Mouse (Mus musculus) forebrain, embryonic 14.5 days (tissue): ENCODE results near the gene Kif2c. TPM values are rescaled to one million over a fixed set of nuclear protein-coding genes. Genes with fewer than 3 reads are reported as not detected.

Experiments used
- ATAC-seq: fragments of 200-750 bp; cut with Nextera tagmentation; 2 replicates; pipeline ENCODE4 v1.8.0; 2017; ENCODE audit warnings: mild to moderate bottlenecking, moderate library complexity
- DNase-seq: peaks from one replicate; pipeline ENCODE4 v3.0.0-alpha.2; 2015; ENCODE audit warnings: low spot score
- H3K27ac ChIP-seq: fragments of 300-500 bp; sonication (generic); 2 replicates; pipeline ENCODE4 v1.5.1; 2014; ENCODE audit warnings: low read depth, mild to moderate bottlenecking, control low read depth, low read length, moderate library complexity
- H3K27me3 ChIP-seq: fragments of 300-500 bp; sonication (generic); replicated peaks from 2 replicates; pipeline ENCODE4 v1.6.1; 2014; ENCODE audit warnings: low read length, control low read depth, mixed read lengths; ENCODE audit not compliant: control insufficient read depth, insufficient read depth
- H3K36me3 ChIP-seq: fragments of 300-500 bp; sonication (generic); 2 replicates; pipeline ENCODE4 v1.6.1; 2014; ENCODE audit warnings: low read length, control low read depth; ENCODE audit not compliant: control insufficient read depth, insufficient read depth
- H3K4me1 ChIP-seq: fragments of 300-500 bp; sonication (generic); 2 replicates; pipeline ENCODE4 v1.6.1; 2014; ENCODE audit warnings: antibody characterized with exemption, low read length, control low read depth; ENCODE audit not compliant: control insufficient read depth, insufficient read depth
- H3K4me2 ChIP-seq: fragments of 300-500 bp; sonication (generic); 2 replicates; pipeline ENCODE4 v1.6.1; 2014; ENCODE audit warnings: mild to moderate bottlenecking, control low read depth, low read length
- H3K4me3 ChIP-seq: fragments of 300-500 bp; sonication (generic); 2 replicates; pipeline ENCODE4 v1.5.1; 2014; ENCODE audit warnings: low read depth, low read length, control low read depth
- H3K9ac ChIP-seq: fragments of 300-500 bp; sonication (generic); 2 replicates; pipeline ENCODE4 v1.6.1; 2014; ENCODE audit warnings: mild to moderate bottlenecking, low read length, control low read depth, moderate library complexity
- H3K9me3 ChIP-seq: fragments of 300-500 bp; sonication (generic); replicated peaks from 2 replicates; pipeline ENCODE4 v1.6.1; 2016; ENCODE audit warnings: low read length, control low read depth, mixed read lengths; ENCODE audit not compliant: control insufficient read depth
- WGBS: fragments of 180-500 bp; shearing (Covaris S2); extraction: QIAGEN DNeasy Blood & Tissue Kit; methylation state at CpG from one replicate; pipeline ENCODE4 v1.1.7; 2014; 5-methylcytosine and 5-hydroxymethylcytosine counted together
- polyA plus RNA-seq: library from polyadenylated mRNA; unstranded; fragments of >200 nt; fragmentation: Nextera tagmentation; extraction: Ambion mirVana; gene quantifications from 2 replicates; pipeline ENCODE4 v1.2.1, GENCODE M21; 2014

Kif2c gene
- polyA plus RNA-seq: 38.5 and 38.6 TPM in 2 replicates

- H3K4me3 ChIP-seq: peak within 1 kb of the TSS; percentile 54
- H3K27ac ChIP-seq: peak within 1 kb of the TSS; percentile 41; the same call in 1 of the 2 replicates
- peaks cover 20% of the 10 kb centered on the region for H3K36me3 ChIP-seq
- no peaks in the 10 kb centered on the region for H3K9me3 ChIP-seq
- no peaks in the 10 kb centered on the region for H3K27me3 ChIP-seq
- peak; percentile 100 for ATAC-seq
- H3K4me2 ChIP-seq: peak within 1 kb of the TSS; percentile 70
- peak; percentile 96 for DNase-seq
- WGBS: 1% methylated on average over 42 of the region's 42 CpGs
- H3K9ac ChIP-seq: peak within 1 kb of the TSS; percentile 66
- peaks cover 3% of the 10 kb centered on the region; the same call in 1 of the 2 replicates for H3K4me1 ChIP-seq
Observed at GRCm38 (mm10) chr4:117181863-117182758, at the start of gene Kif2c. Kif2c (minus strand) TSS chr4:117182639.

- Histone ChIP-seq H3K9me3 (no peaks in the 10 kb centered on the region), H3K36me3 (no peaks in the 10 kb centered on the region), H3K4me1 (no peaks in the 10 kb centered on the region), H3K27me3 (no peaks in the 10 kb centered on the region), H3K4me3 (no peak overlapping the region), H3K27ac (no peak overlapping the region), H3K4me2 (no peak overlapping the region), H3K9ac (no peak overlapping the region)
- no peak for DNase-seq
- 90% methylated on average over 2 of the region's 2 CpGs for WGBS
- ATAC-seq: no peak
Observed at GRCm38 (mm10) chr4:117231208-117231607, 48.8 kb upstream of the Kif2c start.

GRCm38 (mm10) chr4:117230331-117230730 is 47.9 kb upstream of the Kif2c start:
- Histone ChIP-seq H3K27ac (no peak overlapping the region), H3K36me3 (no peaks in the 10 kb centered on the region), H3K9me3 (no peaks in the 10 kb centered on the region), H3K4me3 (no peak overlapping the region), H3K4me2 (no peak overlapping the region), H3K9ac (no peak overlapping the region), H3K4me1 (no peaks in the 10 kb centered on the region), H3K27me3 (no peaks in the 10 kb centered on the region)
- DNase-seq (no peak), ATAC-seq (no peak)
- 53% methylated on average over 10 of the region's 10 CpGs for WGBS

GRCm38 (mm10) chr4:117229590-117229989 is 47.2 kb upstream of the Kif2c start:
- H3K9me3 ChIP-seq: no peaks in the 10 kb centered on the region
- 77% methylated on average over 15 of the region's 15 CpGs for WGBS
- H3K36me3 ChIP-seq: no peaks in the 10 kb centered on the region
- no peak for ATAC-seq
- no peak overlapping the region for H3K9ac ChIP-seq
- no peaks in the 10 kb centered on the region for H3K27me3 ChIP-seq
- no peak overlapping the region for H3K27ac ChIP-seq
- H3K4me3 ChIP-seq: no peak overlapping the region
- no peak overlapping the region for H3K4me2 ChIP-seq
- no peak for DNase-seq
- no peaks in the 10 kb centered on the region for H3K4me1 ChIP-seq

- Histone ChIP-seq H3K27me3 (no peaks in the 10 kb centered on the region), H3K4me1 (no peaks in the 10 kb centered on the region), H3K9me3 (no peaks in the 10 kb centered on the region), H3K4me2 (no peak overlapping the region), H3K27ac (no peak overlapping the region), H3K9ac (no peak overlapping the region), H3K4me3 (no peak overlapping the region), H3K36me3 (no peaks in the 10 kb centered on the region)
- ATAC-seq (no peak), DNase-seq (no peak)
Observed at GRCm38 (mm10) chr4:117225250-117225649, 42.8 kb upstream of the Kif2c start.

GRCm38 (mm10) chr4:117224122-117224521 is 41.7 kb upstream of the Kif2c start:
- H3K9me3 ChIP-seq: no peaks in the 10 kb centered on the region
- ATAC-seq: no peak
- no peak overlapping the region for H3K4me3 ChIP-seq
- 72% methylated on average over 8 of the region's 8 CpGs for WGBS
- no peak overlapping the region for H3K9ac ChIP-seq
- no peak overlapping the region for H3K27ac ChIP-seq
- no peaks in the 10 kb centered on the region for H3K4me1 ChIP-seq
- no peak overlapping the region for H3K4me2 ChIP-seq
- DNase-seq: no peak
- no peaks in the 10 kb centered on the region for H3K27me3 ChIP-seq
- no peaks in the 10 kb centered on the region for H3K36me3 ChIP-seq

GRCm38 (mm10) chr4:117223001-117223400 is 40.6 kb upstream of the Kif2c start:
- Histone ChIP-seq H3K4me1 (no peaks in the 10 kb centered on the region), H3K9ac (no peak overlapping the region), H3K4me2 (no peak overlapping the region), H3K9me3 (no peaks in the 10 kb centered on the region), H3K36me3 (no peaks in the 10 kb centered on the region), H3K4me3 (no peak overlapping the region), H3K27ac (no peak overlapping the region), H3K27me3 (no peaks in the 10 kb centered on the region)
- DNase-seq (no peak), ATAC-seq (no peak)
- WGBS: 79% methylated on average over 5 of the region's 5 CpGs

- no peak for DNase-seq
- WGBS: 82% methylated on average over 9 of the region's 9 CpGs
- no peaks in the 10 kb centered on the region for H3K36me3 ChIP-seq
- no peaks in the 10 kb centered on the region for H3K27me3 ChIP-seq
- H3K4me1 ChIP-seq: no peaks in the 10 kb centered on the region
- no peak overlapping the region for H3K4me2 ChIP-seq
- no peak for ATAC-seq
- no peak overlapping the region for H3K4me3 ChIP-seq
- H3K27ac ChIP-seq: no peak overlapping the region
- H3K9ac ChIP-seq: no peak overlapping the region
- no peaks in the 10 kb centered on the region for H3K9me3 ChIP-seq
Observed at GRCm38 (mm10) chr4:117221836-117222235, 39.4 kb upstream of the Kif2c start.

GRCm38 (mm10) chr4:117220741-117221515 is 38.5 kb upstream of the Kif2c start:
- Histone ChIP-seq H3K36me3 (no peaks in the 10 kb centered on the region), H3K9me3 (no peaks in the 10 kb centered on the region), H3K4me3 (no peak overlapping the region), H3K4me1 (no peaks in the 10 kb centered on the region), H3K9ac (no peak overlapping the region), H3K27me3 (no peaks in the 10 kb centered on the region), H3K27ac (no peak overlapping the region), H3K4me2 (no peak overlapping the region)
- no peak for ATAC-seq
- no peak for DNase-seq
- 81% methylated on average over 9 of the region's 9 CpGs for WGBS
